Mouse (Mus musculus) CH12.LX (cell line): ENCODE measurements around the gene Rcc1l.

ENCODE experiments used
- EP300 ChIP-seq: IDR thresholded peaks from 2 replicates; pipeline ENCODE4 v1.6.1; 2011; ENCODE audit warnings: low read length, improper control_type of control experiment
- ZMIZ1 ChIP-seq: IDR thresholded peaks from 2 replicates; pipeline ENCODE4 v1.6.1; 2012; ENCODE audit warnings: low read depth, mild to moderate bottlenecking, inconsistent platforms, low read length, improper control_type of control experiment

DNA sequence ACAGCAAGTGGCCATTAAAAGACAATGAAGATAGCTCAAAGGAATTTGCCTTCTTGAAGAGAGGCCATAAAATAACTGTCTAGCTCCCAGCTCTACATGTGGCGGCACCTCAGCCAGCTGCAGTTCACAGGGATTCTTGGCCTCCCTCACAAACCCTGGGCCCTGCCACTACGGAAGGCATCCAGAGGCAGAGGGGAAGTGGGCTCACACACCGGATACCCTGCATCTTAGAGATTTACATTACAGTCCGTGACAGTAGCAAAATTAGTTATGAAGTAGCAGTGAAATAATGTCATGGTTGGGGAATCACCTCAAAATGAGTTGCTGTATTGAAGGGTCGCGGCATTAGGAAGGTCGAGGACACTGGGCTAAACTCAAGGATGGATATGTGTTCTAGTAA is 12.0 kb upstream of the Rcc1l start:
- TF ChIP-seq EP300 (no peak), ZMIZ1 (no peak)
